Mouse (Mus musculus) spleen, adult 18-20 months (tissue): ENCODE measurements around the gene Hist2h2bb.

ENCODE experiments used
- DNase-seq, 2 experiments: peaks; one replicate each; pipeline ENCODE4 v3.0.0; 2022; ENCODE audit warnings: mixed read lengths in 2 of 2

Gene Hist2h2bb

DNA sequence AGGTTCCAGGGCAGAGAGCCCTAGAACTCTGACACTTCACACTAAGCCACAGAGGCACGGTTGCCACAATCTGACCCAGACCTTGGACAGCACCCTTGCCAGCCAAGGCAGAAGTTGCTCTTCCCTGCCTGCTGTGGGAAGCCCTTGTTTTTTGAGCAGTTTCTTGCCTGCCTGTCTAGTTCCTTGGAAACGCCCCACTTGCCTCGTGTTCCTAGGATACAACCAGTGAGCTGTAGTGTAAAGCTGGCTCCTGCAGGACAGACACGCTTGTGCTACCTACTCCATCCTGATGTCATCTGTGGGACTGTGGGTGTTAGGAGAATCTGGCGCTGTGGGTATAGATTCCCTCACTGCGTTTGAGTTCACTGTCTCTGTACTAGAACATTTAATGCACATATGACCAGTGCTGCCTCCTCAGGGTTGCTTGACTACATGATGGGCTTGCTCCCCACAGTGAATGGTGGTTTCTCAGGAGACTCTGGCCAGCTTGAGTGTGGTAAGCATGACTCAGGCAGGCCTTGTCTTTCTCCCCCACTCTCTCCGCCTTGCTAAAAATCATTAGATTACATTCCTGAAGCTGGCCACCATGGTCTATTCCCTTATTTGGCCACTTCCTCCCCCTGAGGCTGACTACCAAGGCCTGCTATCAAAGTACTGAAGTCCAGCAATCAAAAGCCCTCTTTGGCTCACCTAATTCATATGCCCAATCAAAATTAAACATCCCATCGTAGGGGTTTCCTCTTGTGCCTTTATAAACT, 43.0 kb downstream of the Hist2h2bb start:
- no peak for DNase-seq
